Mouse (Mus musculus) thymus, postnatal 36 days (tissue): ENCODE results near the gene Nkpd1.
"Not testable (repeated sequence)": the region's sequence is repeated elsewhere in the genome, so short reads cannot be mapped to it uniquely, and the experiment has no call there.

ENCODE experiments used
- DNase-seq, 2 experiments: peaks; one replicate each; pipeline ENCODE4 v3.0.0; 2022; ENCODE audit warnings: mixed read lengths in 2 of 2

The Nkpd1 gene

GRCm38 (mm10) chr7:19506969-19507611 is 10.5 kb upstream of the Nkpd1 start:
- peak; percentile 55 to 72 for DNase-seq

DNA sequence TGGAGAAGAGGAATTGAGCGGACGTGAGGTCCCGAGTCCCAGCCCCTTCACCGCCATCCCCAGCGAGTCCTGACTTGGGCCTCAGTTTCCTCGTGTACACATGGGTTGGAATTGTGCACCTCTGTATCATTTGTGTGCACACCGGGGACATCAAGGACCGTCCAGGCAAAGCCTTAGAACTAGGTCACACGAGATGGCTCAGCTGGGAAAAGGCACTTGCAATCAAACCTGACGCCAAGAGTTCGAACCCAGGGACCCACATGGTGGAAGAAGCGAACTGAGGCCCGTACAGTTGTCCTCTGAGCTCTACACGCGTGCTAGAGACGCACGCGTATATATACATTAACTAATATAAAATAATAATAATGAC is 10.0 kb upstream of the Nkpd1 start:
- no peak for DNase-seq

DNA sequence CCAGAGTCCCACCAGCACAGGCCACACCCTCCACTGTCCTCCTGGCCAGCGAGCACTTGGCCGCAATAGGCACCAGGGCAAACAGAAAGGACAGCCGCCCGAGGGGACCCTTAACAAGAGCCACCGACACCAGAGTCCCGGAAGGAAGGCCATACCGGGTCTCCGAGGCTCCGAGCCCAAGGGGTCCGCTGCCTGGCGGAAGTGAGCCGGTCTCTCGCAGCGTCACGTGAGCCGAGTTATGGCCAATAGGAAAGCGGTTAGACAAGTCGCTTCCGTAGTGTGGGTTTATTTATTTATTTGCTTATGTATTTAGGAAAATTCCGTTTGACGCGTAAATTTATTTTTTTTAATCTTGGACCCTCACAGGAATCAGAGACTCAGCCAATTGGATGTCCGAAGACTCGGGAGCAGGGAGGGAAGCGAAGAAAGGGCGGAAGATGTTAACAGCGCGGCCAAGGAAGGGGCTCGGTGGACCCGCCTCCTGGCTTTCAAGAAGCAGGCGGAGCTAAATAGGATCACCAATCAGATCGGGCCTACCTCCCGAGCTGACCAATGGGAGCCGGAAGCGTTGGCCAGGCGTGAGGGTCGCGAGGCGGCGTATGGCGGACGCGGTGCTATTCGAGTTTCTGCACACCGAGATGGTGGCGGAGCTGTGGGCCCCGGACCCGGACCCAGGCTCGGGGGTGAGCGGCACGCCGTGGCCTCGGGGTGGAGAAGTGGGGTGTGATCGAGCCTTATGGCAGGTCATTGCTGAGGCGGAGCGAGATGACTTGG is 9.3 kb upstream of the Nkpd1 start, which contains the start of the genes Bloc1s3 and Trappc6a:
TSS of gene Bloc1s3 (minus strand) at position 218 of the 774 bp plus-strand sequence.
TSS of gene Trappc6a (plus strand) at position 246 of the 774 bp plus-strand sequence.
- DNase-seq: peak; percentile 92 to 93

- no peak for DNase-seq
Observed at GRCm38 (mm10) chr7:19508924-19509568, 8.6 kb upstream of the Nkpd1 start.

GRCm38 (mm10) chr7:19509786-19510185 is 7.9 kb upstream of the Nkpd1 start:
- DNase-seq: no peak

DNA sequence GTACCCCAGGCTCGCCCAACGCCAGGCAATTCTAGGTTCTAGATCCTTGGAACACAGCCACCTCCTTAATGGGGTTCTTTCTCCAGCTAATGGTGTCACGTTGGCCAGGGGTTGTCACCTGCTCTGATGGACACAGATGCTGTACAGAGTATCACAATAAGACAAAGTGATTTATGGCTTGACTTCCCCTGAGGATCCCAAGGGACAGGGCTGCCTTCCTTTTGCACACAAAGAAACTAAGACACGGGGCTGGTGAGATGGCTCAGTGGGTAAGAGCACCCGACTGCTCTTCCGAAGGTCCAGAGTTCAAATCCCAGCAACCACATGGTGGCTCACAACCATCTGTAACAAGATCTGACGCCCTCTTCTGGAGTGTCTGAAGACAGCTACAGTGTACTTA is 5.7 kb upstream of the Nkpd1 start:
- not testable (repeated sequence) for DNase-seq

- DNase-seq: no peak
Observed at GRCm38 (mm10) chr7:19512353-19512752, 5.3 kb upstream of the Nkpd1 start.

DNA sequence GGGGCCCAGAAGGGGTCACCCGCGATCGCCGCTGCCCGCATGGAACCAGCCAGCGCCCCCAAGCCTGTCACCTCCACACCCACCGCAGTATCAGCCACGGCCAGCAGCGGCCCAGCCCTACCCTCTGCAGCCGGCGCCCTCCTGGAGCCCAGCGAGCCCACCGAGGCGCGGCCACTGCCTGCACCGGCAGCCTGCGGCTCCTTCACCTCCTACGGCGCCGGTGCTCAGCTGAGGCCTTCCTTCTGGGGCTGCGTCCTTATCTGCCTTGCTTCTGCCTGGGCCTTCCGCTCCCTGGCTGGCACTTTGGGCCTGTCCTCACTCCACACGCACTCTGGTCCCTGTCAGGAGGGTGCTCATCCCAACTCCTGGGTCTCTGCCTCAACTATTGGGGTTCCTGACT is 2.4 kb downstream of the Nkpd1 start:
- DNase-seq: no peak

DNA sequence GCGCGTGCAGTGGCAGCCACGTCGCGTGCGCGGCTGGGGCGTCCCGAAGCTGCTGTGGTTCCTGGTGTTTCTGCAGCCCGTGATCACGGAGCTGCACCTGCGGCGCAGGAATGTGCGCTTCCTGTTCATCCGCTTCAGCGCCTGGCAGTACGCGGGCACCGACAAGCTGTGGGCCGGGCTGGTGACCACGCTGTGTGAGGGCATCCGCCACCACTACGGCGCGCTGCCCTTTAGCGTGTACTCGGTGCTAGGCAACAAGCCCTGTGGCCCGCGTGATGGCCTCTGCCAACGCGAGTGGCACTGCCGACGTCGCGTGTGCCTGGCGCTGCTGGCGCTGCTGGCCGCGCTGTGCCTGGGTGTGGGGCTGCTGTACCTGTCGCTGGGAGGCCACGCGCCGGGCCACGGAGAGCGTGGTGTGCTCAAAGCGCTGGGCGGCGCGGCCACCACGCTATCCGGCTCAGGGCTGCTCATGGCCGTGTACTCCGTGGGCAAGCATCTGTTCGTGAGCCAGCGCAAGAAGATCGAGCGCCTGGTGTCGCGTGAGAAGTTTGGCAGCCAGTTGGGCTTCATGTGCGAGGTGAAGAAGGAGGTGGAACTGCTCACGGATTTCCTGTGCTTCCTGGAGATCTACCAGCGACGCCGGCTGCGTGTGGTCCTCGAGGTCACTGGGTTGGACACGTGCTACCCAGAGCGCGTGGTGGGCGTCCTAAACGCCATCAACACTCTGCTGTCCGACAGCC is 5.5 kb downstream of the Nkpd1 start:
- no peak for DNase-seq

DNA sequence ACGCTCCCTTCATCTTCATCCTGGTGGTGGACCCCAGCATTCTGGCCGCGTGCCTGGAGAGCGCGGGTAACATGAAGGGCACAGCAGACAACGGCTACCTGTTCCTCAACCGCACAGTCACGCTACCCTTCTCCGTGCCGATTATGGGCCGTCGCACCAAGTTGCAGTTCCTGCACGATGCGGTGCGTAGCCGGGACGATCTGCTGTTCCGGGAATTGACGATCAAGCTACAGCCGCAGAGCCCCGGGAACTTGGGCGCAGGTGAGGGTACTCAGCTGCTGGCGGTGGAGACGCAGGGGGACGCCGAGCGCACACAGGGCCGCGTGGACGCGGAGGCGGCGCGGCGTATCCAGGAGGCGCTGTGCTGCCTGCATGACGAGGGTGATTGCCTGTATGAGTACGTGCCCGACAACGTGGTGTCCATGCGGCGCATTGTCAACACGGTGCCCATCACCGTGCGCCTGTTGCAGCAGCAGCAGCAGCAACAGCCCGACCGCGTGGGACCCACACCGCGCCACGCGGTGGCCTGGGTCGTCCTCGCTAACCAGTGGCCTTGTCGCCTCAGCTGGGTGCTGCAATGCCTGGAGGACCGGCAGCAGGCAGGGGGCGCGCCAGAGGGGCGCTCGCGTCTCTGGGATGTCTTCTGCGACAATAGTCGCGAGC is 6.2 kb downstream of the Nkpd1 start:
- peak; percentile 62 to 63 for DNase-seq

DNA sequence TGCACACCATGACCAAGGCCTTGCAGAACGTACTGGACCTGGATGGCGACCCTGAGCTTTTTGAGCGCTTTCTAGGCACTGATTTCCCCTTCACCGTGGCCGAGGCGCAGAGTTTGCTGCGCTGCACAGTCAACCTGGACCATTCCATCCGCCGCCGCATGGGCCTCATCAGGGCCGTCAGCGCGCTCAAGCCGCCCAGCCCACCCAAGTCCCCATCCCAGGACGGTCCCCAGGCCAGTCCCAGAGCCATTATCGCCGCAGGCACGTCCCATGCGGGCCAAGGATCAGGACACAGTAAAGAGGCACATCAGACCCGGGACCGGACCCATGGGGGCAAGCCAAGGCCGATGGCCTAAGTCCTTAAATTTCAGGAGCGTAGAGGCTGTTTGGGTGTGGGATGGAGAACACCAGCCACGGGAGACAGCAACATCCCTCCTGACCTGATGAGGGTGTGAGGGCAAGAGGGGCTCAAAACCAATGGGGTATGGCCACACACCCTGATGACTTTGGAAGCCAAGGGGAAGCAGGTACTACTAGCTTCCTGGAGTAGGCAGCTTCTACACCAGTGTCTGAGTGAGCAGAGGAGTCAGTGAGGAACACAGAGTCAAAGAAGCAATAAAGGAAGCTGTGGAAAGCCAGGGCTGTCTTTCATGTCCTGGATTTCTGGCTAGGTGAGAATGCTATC is 6.9 kb downstream of the Nkpd1 start:
- no peak for DNase-seq

GRCm38 (mm10) chr7:19525105-19525481 is 7.5 kb downstream of the Nkpd1 start:
- DNase-seq: no peak

GRCm38 (mm10) chr7:19531077-19531476 is 13.4 kb downstream of the Nkpd1 start:
- DNase-seq: no peak

GRCm38 (mm10) chr7:19532240-19532639 is 14.6 kb downstream of the Nkpd1 start:
- DNase-seq: no peak

DNA sequence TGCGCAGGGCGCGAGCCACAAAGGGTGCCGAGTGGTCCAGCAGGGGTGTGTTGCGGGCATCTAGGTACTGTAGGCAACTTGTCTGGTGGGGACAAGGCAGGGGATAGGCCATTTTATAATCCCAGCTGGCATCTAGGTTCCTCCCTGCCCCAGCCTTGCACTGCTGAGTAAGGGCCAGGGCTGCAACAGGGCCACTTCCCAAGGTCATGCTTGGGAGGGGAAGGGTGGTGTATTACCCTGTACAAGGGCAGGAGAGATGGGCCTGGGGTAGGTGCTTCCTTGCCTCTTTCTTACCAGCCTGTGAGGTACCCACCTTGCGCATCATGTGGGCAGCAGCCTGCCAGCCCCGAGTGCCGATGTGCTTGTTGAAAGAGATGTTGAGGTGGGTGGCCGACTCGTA is 17.0 kb downstream of the Nkpd1 start:
- no peak for DNase-seq

DNA sequence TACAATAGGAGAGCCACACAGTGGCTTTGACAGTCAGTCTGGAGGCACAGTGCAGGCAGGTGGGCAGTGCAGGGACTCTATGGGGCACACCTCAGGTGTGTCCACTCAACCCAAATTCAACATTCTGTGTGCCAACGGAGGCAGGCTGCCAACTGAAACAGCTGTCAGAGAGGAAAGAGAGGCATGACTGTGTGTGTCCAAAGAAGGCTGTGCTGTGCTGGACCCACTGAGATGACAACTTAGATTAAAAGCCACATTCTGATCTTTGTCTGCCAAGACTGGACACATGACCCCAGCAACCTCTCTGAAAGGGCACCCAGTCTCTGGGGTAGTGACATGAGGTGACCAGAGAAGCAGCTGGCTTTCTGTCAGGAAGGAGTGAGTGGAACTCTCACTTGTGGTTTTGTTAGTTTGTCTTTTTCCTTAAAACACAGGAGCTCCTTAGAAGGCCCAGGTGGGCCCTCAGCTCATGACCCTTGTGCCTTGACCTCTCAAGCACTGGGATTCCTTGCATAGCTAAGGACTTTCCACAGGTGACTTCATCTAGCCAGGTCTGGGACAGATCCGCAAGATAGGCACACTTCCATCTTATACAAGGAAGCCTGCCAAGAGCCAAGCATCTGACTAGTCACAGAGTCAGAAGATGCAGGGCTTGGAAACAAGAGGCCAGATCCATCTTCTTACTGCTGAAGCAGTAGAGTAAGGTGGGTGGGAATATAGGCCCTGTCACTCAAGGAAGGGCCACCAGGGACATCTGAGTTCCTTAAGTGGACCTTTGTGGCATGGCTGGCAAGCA is 23.3 kb downstream of the Nkpd1 start:
- DNase-seq: no peak

DNA sequence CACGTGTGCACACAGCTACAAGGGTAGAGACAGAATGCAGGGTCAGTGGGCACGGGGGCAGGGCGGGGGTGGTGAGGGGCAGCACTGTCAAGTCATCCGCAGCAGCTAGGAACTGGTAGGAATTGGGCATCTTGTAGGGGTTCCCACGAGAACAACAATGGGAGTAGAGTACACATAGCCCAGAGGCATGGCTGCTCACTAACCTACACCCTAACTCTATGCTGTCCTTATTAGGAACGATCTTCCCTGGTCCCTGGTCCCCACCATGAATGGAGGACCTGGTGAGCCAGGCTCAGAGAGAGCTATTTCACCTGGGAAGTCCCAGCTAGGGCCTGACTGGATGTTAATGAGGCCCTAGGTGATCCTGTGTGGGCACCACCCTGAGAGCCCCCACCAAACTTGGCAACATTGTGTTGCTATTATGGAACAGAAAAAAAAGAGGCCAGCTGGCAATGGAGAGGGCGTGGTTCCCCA is 24.1 kb downstream of the Nkpd1 start:
- DNase-seq: no peak

DNA sequence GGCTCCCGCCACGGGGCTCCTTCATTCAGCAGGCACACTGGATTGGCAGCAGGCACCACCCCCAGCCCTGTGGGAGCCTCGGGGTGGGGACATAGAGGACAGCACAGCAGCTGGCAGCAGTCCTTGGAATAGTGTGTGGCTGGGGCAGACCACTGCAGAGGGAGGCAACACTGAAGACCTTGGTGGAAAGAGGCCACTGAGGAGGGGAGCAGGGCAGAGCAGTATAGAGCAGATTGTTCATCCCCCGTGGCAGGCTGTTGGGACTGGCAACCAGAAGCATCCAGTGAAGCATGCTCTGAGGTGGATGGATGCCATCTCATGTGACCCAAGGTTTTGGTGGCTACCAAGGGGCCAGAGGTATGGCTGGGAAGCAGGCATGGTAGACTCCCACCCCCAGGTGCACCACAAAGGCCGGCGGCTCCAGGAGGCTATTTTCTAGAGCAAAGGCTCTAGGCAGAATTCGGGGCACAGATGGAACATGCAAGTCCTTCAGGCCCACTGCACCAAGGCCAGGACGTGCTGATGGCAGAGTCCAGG is 24.6 kb downstream of the Nkpd1 start:
- no peak for DNase-seq

DNA sequence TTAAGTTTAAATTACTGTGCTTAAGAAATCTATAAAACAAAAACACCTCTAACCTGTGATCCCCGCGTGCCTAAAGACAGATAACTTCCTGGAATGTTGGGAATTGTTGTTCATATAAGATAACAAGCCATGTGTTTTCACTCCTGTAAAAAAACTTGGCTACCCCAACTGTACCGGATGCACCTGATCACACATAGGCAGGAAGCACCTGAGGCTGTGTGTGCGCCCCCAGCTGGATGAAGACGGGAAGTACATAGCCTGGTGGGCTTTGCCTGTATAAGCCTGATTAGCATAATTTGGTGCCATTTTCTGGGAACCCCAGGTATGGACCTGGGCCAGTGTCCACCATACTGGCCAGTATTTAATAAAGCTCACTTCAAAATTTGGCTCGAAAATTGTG is 25.9 kb downstream of the Nkpd1 start:
- peak; percentile 54 to 70 for DNase-seq

DNA sequence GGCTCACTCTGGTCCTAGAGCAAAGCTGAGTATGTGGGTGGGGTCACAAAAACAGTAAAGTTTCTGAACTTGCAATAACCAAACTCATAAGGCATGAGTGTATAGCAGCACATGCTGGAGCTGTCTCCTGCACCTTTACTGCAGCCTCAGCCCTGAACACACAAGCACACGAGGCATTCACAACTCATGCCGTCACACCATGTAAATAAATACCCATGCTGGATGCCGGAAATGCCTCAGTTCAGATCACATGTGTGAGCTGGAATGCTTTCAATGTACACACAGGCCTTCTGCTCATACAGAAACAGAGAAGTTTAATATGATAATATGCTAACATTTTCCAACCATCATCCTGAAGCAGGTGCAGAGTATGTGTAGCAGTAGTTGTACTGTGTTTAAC is 28.4 kb downstream of the Nkpd1 start:
- DNase-seq: no peak
